Mouse (Mus musculus) cerebellum, adult 9-10 months (tissue): ENCODE measurements at regions not wholly inside any gene's neighbourhood (a gene's known extent, or its start where the extent isn't known, plus 50 kb on each side); places are given as distances from the start of the nearest gene placed in this dataset.

ENCODE experiments used
- DNase-seq: peaks from one replicate; pipeline ENCODE4 v3.0.0; 2022

- no peak for DNase-seq
These were observed 687.0 kb upstream of the Vrk2 start for GRCm38 (mm10) chr11:27280791-27281190.

- DNase-seq: peak; percentile 17
These were observed 670.5 kb upstream of the Vrk2 start for GRCm38 (mm10) chr11:27264253-27264652.

GRCm38 (mm10) chr11:27258521-27258920 lies 664.7 kb upstream of the Vrk2 start:
- DNase-seq: no peak

GRCm38 (mm10) chr11:27235884-27236283 lies 642.1 kb upstream of the Vrk2 start:
- no peak for DNase-seq

- DNase-seq: no peak
These were observed 632.7 kb upstream of the Vrk2 start for GRCm38 (mm10) chr11:27226454-27226853.

GRCm38 (mm10) chr11:27222436-27222835 lies 628.6 kb upstream of the Vrk2 start:
- no peak for DNase-seq

GRCm38 (mm10) chr11:27221956-27222355 lies 628.2 kb upstream of the Vrk2 start:
- DNase-seq: no peak

GRCm38 (mm10) chr11:27219715-27220699 lies 626.2 kb upstream of the Vrk2 start:
- DNase-seq: peak; percentile 15

GRCm38 (mm10) chr11:27215752-27216151 lies 622.0 kb upstream of the Vrk2 start:
- no peak for DNase-seq

- DNase-seq: no peak
These were observed 609.8 kb upstream of the Vrk2 start for GRCm38 (mm10) chr11:27203330-27204214.

GRCm38 (mm10) chr11:27184035-27184434 lies 590.2 kb upstream of the Vrk2 start:
- no peak for DNase-seq

GRCm38 (mm10) chr11:27183422-27183821 lies 589.6 kb upstream of the Vrk2 start:
- DNase-seq: no peak

GRCm38 (mm10) chr11:27160411-27160810 lies 566.6 kb upstream of the Vrk2 start:
- no peak for DNase-seq
